Mouse (Mus musculus) stomach, embryonic 14.5 days (tissue): ENCODE results near the gene Mycbp2. TPM values are rescaled to one million over a fixed set of nuclear protein-coding genes. Genes with fewer than 3 reads are reported as not detected.

Experiments
- ATAC-seq: fragments of 200-750 bp; cut with Nextera tagmentation; 2 replicates; pipeline ENCODE4 v1.8.0; 2017; ENCODE audit warnings: low read depth, moderate TSS enrichment; ENCODE audit not compliant: insufficient number of reproducible peaks, insufficient read depth, low FRiP score
- H3K27ac ChIP-seq: fragments of 300-500 bp; sonication (generic); 2 replicates; pipeline ENCODE4 v1.5.1; 2014; ENCODE audit warnings: mild to moderate bottlenecking, low read length, moderate library complexity, mixed read lengths
- H3K27me3 ChIP-seq: fragments of 300-500 bp; sonication (generic); 2 replicates; pipeline ENCODE4 v1.6.1; 2014; ENCODE audit warnings: low read length, control low read depth, mixed read lengths; ENCODE audit not compliant: control insufficient read depth, insufficient read depth
- H3K36me3 ChIP-seq: fragments of 300-500 bp; sonication (generic); 2 replicates; pipeline ENCODE4 v1.6.1; 2014; ENCODE audit warnings: mild to moderate bottlenecking, control low read depth, low read length, moderate library complexity, mixed read lengths; ENCODE audit not compliant: control insufficient read depth, insufficient read depth
- H3K4me1 ChIP-seq: fragments of 300-500 bp; sonication (generic); 2 replicates; pipeline ENCODE4 v1.6.1; 2014; ENCODE audit warnings: low read length, control low read depth, mixed read lengths; ENCODE audit not compliant: control insufficient read depth, insufficient read depth
- H3K4me2 ChIP-seq: fragments of 300-500 bp; sonication (generic); replicated peaks from 2 replicates; pipeline ENCODE4 v1.6.1; 2014; ENCODE audit warnings: low read depth, low read length, control low read depth
- H3K4me3 ChIP-seq: fragments of 300-500 bp; sonication (generic); 2 replicates; pipeline ENCODE4 v1.5.1; 2014; ENCODE audit warnings: low read depth, low read length, control low read depth
- H3K9ac ChIP-seq: fragments of 300-500 bp; sonication (generic); replicated peaks from 2 replicates; pipeline ENCODE4 v1.6.1; 2014; ENCODE audit warnings: low read depth, mild to moderate bottlenecking, control low read depth, low read length, moderate library complexity, mixed read lengths
- H3K9me3 ChIP-seq: fragments of 300-500 bp; sonication (generic); 2 replicates; pipeline ENCODE4 v1.6.1; 2016; ENCODE audit warnings: low read depth, low read length, control low read depth; ENCODE audit not compliant: control insufficient read depth
- WGBS: fragments of 180-500 bp; shearing (Covaris S2); extraction: QIAGEN DNeasy Blood & Tissue Kit; methylation state at CpG from one replicate; pipeline ENCODE4 v1.1.7; 2014; 5-methylcytosine and 5-hydroxymethylcytosine counted together
- polyA plus RNA-seq: library from polyadenylated mRNA; unstranded; fragments of >200 nt; fragmentation: Nextera tagmentation; extraction: Ambion mirVana; gene quantifications from 2 replicates; pipeline ENCODE4 v1.2.1, GENCODE M21; 2014

The Mycbp2 gene
- 33.8 and 37.8 TPM in 2 replicates for polyA plus RNA-seq

DNA sequence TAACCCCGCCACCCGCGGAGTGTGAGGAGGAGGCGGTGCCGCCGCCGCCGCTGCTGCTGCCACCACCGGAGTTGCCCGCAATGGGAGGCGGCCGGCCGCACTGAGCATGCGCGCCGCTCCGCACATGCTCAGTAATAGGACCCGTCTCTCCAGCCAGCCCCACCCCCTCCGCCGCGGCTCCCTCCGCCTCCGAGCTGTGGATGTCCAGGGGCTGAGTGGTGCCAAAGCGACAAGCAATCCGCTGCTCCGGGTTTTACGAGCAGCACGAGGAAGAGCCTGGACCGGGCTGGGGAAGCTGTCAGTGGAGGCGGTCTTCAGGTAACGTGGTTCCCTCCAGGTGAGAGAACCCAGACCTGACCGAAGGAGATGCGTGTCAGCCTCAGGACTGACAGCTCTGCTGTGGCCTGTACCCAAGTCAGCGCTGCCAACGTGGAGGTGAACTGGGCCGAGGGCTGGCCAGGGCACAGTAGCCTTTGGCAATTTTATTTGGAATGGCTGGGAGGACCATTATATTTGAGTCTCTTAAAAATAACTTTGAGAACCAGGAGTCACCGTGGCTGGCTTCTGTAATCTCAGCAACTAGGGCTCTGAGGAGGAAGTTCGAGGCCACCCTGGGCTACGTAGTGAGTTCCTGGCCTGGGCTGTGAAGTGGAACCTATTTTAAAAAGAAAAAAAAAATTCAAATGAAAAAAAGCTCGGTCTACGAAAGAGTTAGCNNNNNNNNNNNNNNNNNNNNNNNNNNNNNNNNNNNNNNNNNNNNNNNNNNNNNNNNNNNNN lies at the start of gene Mycbp2:
Mycbp2 (minus strand) TSS at position 86 of the 777 bp plus-strand sequence.
- H3K4me1 ChIP-seq, result peaks cover 9% of the 10 kb centered on the region
- peak within 1 kb of the TSS; percentile 57 for H3K4me2 ChIP-seq
- no peaks in the 10 kb centered on the region for H3K27me3 ChIP-seq
- WGBS, result 5% methylated on average over 41 of the region's 41 CpGs
- H3K4me3 ChIP-seq, result peak within 1 kb of the TSS; percentile 86
- H3K36me3 ChIP-seq, result no peaks in the 10 kb centered on the region
- peak within 1 kb of the TSS; percentile 68 for H3K27ac ChIP-seq
- ATAC-seq, result peak; percentile 98
- H3K9me3 ChIP-seq, result no peaks in the 10 kb centered on the region
- peak within 1 kb of the TSS; percentile 68 for H3K9ac ChIP-seq

DNA sequence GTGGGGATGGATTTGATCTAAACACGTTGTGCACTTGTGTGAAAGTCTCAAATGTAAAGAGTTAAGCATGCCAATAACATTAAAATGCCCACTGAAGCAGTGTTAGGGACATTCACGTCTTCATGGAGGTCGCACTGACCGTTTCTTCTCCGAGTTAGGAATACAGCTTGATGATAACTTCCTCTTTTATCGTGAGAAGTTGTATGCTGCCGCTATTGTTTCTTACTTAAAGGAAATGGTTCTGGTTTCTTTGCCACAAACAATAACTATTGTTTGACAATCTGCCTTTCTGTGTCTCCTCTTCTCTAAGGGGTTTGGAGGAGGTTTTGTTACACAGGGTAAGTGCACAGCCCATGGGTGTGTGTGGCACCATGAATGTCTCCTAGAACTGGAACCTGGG lies 45.8 kb upstream of the Mycbp2 start:
- Histone ChIP-seq H3K27ac (no peak overlapping the region), H3K4me1 (no peaks in the 10 kb centered on the region), H3K27me3 (no peaks in the 10 kb centered on the region), H3K4me3 (no peak overlapping the region), H3K36me3 (no peaks in the 10 kb centered on the region), H3K4me2 (no peak overlapping the region), H3K9me3 (no peaks in the 10 kb centered on the region), H3K9ac (no peak overlapping the region)
- ATAC-seq, result no peak
- 78% methylated on average over 7 of the region's 7 CpGs for WGBS

DNA sequence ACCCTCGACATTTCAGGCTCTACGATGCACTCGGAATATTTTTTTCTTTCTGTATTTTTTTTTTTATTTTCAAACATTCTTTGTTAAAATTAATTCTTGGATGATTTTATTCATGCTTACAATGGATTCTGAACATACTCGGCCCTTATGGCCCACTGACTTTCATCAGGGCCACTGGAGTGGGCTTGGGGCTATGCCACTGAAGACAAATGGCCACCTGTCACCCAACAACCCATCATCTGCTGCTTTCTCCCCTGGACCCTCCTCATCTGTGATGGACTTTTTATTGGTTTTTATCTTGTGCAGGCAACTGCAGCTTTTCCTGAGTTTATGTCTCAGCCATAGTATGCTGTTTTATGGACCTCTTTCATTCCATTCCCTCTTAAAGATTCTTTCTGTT lies 40.8 kb upstream of the Mycbp2 start:
- Histone ChIP-seq H3K4me3 (no peak overlapping the region), H3K9me3 (no peaks in the 10 kb centered on the region), H3K4me2 (no peak overlapping the region), H3K9ac (no peak overlapping the region), H3K27ac (no peak overlapping the region), H3K4me1 (no peaks in the 10 kb centered on the region), H3K27me3 (no peaks in the 10 kb centered on the region), H3K36me3 (no peaks in the 10 kb centered on the region)
- 84% methylated on average over 4 of the region's 4 CpGs for WGBS
- ATAC-seq, result no peak

DNA sequence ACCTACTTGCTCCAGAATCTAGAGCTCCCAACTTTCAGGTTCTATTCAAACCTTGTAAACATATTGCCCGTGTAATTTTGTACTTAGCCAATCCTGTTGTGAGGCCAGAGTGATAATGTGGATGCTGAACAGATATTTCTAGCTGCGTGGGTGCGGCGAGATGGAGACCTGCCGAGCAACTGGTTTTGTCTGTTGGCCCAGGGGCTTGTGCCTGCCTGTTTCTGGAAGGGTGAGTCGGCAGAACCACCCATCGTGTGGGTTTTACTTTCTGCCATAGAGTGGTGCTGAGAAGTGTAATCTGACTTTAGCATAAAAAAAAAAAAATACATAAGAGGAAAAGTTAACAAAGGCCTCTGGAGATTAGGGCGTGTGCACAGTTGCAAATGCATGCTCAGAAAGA lies 40.3 kb upstream of the Mycbp2 start:
- Histone ChIP-seq H3K27me3 (no peaks in the 10 kb centered on the region), H3K9ac (no peak overlapping the region), H3K4me3 (no peak overlapping the region), H3K36me3 (no peaks in the 10 kb centered on the region), H3K4me2 (no peak overlapping the region), H3K9me3 (no peaks in the 10 kb centered on the region), H3K27ac (no peak overlapping the region), H3K4me1 (no peaks in the 10 kb centered on the region)
- 66% methylated on average over 8 of the region's 8 CpGs for WGBS
- no peak for ATAC-seq

DNA sequence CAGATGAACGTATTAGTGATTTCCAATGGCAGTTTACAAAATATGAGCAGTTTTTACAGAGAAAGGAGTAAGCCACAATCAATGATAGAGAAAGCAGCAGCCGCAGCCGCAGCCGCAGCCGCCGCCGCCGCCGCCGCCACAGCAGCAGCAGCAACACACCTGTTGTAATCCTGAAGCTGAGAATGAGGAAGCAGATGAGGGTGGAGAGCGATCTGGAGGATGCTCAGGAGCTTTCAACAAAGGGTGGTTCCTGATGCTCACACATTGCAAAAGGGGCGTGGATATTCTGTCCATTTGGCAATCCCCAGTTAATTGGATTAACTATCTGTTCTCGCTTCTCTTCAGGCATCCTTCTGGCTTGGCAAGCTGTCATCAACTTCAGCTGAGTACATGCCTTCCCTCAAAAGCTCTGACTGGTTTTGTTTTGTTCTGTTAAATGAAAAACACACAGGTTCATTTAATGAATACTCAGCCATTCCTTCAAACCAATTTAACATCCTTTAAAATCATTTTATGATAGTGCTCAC lies 38.5 kb upstream of the Mycbp2 start:
- no peaks in the 10 kb centered on the region for H3K36me3 ChIP-seq
- H3K4me2 ChIP-seq, result no peak overlapping the region
- 72% methylated on average over 13 of the region's 13 CpGs for WGBS
- no peaks in the 10 kb centered on the region for H3K27me3 ChIP-seq
- H3K27ac ChIP-seq, result no peak overlapping the region
- H3K4me1 ChIP-seq, result no peaks in the 10 kb centered on the region
- ATAC-seq, result no peak
- no peak overlapping the region for H3K4me3 ChIP-seq
- H3K9me3 ChIP-seq, result no peaks in the 10 kb centered on the region
- no peak overlapping the region for H3K9ac ChIP-seq

DNA sequence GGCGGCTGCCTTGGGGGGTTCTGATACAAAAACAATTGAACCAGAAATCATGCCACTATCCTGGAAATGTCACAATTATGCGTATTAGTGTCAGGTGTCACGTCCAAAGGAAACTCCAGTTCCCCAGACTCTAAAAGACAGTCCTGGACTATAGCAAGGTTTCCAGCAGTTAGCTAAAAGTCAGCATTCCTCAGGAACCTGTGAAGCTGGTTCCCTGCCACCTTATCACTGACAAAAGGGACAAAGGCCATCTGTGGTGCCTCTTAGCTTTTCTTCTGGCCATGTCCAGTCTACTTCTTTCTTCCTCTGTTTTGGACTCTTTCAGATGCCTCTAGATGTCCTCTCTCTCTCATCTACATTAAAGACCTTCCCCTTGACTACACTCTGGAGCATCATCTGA lies 32.1 kb upstream of the Mycbp2 start:
- Histone ChIP-seq H3K9me3 (no peaks in the 10 kb centered on the region), H3K4me3 (no peak overlapping the region), H3K36me3 (no peaks in the 10 kb centered on the region), H3K4me1 (no peaks in the 10 kb centered on the region), H3K9ac (no peak overlapping the region), H3K4me2 (no peak overlapping the region), H3K27me3 (no peaks in the 10 kb centered on the region), H3K27ac (no peak overlapping the region)
- no peak for ATAC-seq
- WGBS, result 77% methylated on average over 3 of the region's 3 CpGs

DNA sequence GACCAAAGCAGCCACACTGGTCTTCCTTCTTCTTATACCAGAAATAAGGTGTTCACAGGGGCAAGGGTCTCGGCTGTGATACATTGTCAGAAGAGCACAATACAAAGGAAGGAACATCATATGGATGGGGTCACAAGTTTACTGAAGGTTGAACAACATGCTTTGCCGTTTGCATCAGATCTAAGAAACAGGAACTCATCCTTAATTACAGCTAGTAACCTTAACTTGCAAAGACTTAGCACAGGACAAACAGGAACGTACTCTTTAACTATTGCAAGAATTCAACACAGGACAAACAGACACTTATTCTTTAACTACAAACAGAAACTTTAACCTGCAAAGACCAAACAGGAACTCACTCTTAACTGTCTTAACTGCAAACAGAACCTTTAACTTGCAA lies 30.2 kb upstream of the Mycbp2 start:
- H3K4me2 ChIP-seq, result no peak overlapping the region
- WGBS, result 72% methylated on average over 3 of the region's 3 CpGs
- no peaks in the 10 kb centered on the region for H3K4me1 ChIP-seq
- no peak overlapping the region for H3K27ac ChIP-seq
- ATAC-seq, result no peak
- no peaks in the 10 kb centered on the region for H3K9me3 ChIP-seq
- no peaks in the 10 kb centered on the region for H3K36me3 ChIP-seq
- no peaks in the 10 kb centered on the region for H3K27me3 ChIP-seq
- no peak overlapping the region for H3K4me3 ChIP-seq
- H3K9ac ChIP-seq, result no peak overlapping the region

DNA sequence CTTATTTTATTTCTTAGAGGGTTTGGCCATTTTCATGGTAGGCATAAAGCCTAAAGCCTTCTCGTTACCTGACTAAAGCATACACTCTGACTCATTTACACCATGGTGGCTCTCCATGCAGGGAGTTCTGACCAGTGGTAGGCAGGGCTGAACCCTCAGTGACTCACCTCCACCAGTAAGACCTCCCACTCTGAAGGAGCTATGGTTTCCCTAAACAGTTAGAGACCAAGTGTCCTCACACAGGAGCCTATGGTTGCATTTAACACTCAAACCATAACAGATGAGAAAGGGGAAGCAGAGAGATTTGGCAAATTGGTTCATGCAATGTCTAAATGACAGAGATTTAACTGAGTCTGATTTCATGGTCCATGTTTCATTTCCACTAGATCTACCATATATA lies 28.9 kb upstream of the Mycbp2 start:
- H3K4me2 ChIP-seq, result no peak overlapping the region

DNA sequence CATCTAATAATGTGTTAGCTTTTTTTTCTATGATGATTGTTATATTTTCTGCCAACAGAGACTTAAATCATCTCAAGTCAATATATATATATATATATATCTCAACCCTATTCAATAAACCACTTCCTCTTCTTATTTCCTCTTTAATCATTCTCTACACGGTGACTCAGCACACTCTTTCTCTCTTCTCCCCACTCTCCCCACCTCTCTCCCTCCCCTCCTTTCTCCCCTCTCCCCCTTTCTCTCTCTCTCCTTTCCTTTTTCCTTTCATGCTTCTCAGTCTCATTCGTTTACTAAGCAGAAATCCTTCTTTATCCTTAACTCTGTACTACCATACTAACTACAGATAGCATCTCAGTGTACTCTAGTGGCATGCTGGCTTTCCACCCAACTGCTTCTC lies 16.6 kb upstream of the Mycbp2 start:
- Histone ChIP-seq H3K4me2 (no peak overlapping the region), H3K4me3 (no peak overlapping the region), H3K9me3 (no peaks in the 10 kb centered on the region), H3K36me3 (no peaks in the 10 kb centered on the region), H3K27me3 (no peaks in the 10 kb centered on the region), H3K4me1 (no peaks in the 10 kb centered on the region), H3K9ac (no peak overlapping the region), H3K27ac (no peak overlapping the region)
- 43% methylated on average over 2 of the region's 2 CpGs for WGBS
- no peak for ATAC-seq

More for the DNA sequence above, 28.9 kb upstream of the Mycbp2 start:
- H3K4me3 ChIP-seq, result no peak overlapping the region
- H3K9ac ChIP-seq, result no peak overlapping the region
- WGBS, result 64% methylated on average over 1 of the region's 1 CpGs
- H3K27me3 ChIP-seq, result no peaks in the 10 kb centered on the region
- ATAC-seq, result no peak
- H3K36me3 ChIP-seq, result no peaks in the 10 kb centered on the region
- H3K27ac ChIP-seq, result no peak overlapping the region
- H3K9me3 ChIP-seq, result no peaks in the 10 kb centered on the region
- no peaks in the 10 kb centered on the region for H3K4me1 ChIP-seq
